Mouse (Mus musculus): Measurements from ENCODE around the gene Gdf10. TPM values are rescaled to one million over a fixed set of nuclear protein-coding genes. Genes with fewer than 3 reads are reported as not detected.

Gdf10 gene
- total RNA-seq, 1 experiment from 2014 or later, result 10.8 TPM

DNA sequence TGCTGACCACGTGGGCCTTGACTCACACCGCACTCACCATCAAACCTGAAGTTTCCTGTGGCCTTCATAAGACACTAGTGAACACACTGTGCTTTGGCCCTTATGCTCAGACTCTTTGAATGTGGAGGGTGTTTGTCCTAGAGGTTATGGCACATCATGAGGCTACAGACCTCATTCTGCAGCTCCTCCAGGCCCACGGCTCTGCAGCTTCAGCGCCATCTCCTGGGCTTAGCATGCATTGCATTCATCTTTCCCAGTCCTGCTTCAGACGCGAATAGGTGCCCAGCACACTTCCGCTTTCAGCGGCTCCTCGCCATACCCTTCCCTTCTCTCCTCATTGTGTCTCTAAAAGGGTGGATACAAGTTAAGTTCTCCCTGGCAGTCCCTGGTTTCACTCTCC is 15.7 kb downstream of the Gdf10 start:
- DNase-seq, result peak; percentile 63

DNA sequence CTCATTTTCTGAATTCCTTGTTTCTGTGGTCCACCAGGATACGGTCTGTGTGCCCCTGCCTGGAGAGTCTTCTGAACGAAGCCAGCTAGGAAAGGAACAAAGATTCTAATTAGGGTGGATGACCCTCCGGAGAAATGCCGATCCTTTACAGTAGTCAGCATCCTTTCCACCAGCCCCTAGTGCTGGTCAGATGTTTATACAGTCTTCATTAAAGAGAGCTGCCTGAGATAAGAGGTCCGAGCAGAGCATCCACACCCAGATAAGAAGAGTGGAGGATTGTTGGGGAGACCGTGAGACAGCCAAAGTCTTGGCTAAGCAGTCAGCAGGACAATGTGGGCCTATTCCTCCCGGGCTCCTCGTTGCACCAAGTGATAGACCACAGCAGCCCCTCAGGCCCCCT is 17.4 kb downstream of the Gdf10 start, which contains the start of gene Gdf2:
Gene Gdf2, plus strand, starts transcription at position 301 of the 400 bp plus-strand sequence.
- no peak for DNase-seq

DNA sequence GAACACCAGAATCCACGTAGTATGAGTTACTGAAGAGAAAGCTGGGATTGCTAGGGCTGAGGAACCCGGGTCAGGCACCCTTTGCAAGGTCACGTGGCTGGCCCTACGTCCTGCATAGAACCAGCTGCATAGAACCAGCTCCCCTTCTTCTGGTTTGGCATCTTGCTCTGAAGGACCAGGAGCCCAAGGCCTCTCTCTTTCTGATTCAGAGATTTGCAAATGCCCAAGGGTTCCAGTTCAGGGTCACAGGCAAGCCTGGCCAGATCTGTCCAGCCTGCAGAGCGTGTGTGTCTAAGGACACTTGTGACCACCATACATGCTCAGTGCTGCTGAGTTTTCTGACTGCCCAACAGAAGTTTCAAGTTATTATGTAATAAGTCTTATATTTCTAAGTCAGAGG is 18.8 kb downstream of the Gdf10 start:
- peak; percentile 42 for DNase-seq

DNA sequence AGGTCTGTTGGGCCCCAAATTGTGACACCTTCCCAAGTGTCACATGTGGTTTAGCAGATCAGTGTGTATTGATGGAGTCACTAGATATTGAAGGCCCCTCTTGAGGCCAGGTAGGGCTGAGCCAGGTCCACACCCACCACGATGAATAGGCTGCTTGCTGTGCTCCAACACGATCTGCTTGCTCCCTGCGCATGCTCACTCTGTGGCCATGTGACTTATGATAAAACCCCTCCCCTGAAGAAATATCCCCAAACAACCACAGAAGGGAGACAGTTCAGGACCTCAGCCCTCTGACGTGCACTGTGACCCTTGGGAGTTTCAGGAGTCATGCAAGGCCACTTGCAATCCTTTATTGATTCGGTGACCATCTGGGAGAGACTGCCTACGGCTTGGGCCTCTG is 22.7 kb downstream of the Gdf10 start:
- DNase-seq, result no peak

DNA sequence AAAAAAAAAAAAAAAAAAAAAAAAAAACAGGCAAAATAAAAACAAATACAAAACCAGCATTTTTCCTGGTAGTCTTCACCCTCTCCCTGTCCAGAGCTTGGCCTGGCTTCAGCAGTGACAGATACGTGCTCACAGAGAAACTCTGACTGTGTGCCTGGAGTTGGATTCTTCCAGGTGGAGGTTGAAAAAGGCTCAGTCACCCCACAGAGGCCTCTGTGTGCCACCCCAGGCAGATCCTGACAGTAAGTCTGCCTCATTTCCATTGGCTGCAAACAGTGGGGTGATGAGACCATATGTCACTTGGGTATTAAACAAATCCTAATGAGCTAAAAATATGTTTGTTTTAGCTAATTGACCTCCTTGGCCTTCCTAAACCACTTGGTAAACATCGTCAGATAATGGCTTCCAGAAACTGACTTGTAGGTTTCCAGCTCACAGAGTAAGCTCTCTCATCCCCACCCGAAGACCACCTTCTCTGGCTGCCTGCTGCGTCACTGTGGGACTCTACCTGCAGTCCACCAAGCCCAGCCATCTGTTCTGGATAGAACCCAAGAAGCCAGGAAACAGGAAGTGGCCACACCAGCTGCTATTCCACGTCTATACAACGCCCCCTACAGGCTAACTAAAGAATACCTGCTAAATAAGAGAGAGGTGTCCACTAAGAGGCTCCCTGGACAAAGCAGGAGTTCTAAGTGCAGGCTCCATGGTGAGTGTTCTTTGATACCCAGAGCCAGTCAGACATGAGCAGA is 29.0 kb downstream of the Gdf10 start:
- DNase-seq, result no peak

DNA sequence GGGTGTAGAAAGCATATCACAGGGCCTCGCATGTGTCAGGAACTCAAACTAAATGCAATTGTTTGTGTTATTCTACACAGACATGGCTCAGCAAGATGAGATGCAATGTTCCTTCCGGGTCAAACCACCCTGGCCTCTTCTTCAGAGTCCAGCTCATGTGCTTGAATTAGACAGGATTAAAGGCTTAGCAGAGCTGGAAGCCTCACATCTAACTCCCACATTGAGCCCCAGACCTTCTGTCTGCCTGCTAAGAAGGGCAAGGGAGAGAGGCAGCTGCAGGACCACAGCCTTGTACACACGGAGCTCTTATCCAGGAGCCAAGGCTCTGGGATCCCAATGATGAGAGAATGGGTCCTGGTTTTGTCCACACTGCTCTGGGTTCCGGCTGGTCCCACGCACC is 30.4 kb downstream of the Gdf10 start, which contains the start of gene Rbp3:
Gene Rbp3, plus strand, starts transcription at position 243 of the 400 bp plus-strand sequence.
- no peak for DNase-seq

DNA sequence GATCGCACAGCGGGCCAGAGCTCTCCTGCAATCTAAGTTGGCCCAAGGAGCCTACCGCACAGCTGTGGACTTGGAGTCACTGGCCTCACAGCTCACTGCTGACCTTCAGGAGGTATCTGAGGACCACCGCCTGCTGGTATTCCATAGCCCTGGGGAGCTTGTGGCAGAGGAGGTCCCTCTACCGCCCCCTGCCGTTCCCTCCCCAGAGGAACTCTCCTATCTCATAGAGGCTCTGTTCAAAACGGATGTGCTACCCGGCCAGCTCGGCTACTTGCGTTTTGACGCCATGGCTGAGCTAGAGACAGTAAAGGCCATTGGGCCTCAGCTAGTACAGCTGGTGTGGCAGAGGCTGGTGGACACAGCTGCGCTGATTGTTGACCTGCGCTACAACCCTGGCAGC is 32.7 kb downstream of the Gdf10 start:
- DNase-seq, result no peak

DNA sequence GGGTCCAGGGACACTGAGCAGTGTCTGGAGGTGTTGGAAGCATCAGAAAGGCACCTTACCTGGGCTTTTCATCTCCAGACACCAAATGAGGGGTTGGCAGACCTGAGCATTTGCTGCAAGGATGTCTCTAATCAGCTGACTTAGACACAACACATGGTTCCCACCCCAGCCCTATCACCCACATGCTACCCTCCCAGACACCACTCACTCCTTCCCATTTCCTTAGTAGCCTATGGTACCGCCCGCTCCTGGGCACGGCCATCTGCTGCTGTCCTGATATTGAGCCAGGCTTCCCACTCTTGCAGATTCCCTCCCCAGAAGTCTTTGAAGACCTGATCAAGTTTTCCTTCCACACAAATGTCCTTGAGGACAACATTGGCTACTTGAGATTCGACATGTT is 34.8 kb downstream of the Gdf10 start:
- no peak for DNase-seq

DNA sequence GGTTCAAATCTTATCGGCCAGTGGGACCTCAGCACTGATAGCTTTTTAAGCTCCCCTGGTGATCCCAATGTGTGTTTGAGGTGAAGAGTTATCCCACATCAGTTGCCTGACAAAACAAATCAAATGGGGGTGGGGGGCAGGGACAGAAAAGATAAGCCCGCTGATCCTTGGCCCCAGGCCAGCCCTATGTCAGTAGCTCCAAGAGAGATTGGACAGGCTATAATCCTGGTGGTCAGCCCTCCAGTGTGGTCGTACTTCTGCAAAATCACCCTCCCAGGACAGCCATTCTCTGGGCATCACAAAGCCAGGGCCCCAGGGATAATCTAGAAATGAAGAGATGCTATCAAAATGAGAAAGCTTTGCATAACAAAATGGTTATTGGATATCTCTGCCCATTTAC is 35.5 kb downstream of the Gdf10 start:
- DNase-seq, result no peak

DNA sequence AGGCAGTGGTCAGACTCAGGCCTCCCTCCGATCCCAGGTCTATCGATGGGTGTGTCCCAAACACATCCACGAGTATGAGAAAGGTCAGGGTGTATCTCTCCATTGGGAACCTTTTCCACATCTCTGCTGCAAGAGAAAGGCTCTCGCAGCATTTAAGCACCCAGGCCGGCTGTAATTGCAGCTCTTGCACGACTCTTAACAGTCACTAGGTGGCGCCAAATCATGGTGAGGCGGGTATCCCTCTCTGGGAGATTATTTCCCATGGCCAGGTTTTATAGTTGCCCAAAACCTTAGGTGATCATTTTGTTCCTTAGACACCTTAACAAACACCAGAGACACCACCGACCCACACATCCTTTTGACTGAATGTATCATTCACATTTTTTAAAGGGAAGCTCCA is 36.0 kb downstream of the Gdf10 start:
- DNase-seq, result peak; percentile 51

DNA sequence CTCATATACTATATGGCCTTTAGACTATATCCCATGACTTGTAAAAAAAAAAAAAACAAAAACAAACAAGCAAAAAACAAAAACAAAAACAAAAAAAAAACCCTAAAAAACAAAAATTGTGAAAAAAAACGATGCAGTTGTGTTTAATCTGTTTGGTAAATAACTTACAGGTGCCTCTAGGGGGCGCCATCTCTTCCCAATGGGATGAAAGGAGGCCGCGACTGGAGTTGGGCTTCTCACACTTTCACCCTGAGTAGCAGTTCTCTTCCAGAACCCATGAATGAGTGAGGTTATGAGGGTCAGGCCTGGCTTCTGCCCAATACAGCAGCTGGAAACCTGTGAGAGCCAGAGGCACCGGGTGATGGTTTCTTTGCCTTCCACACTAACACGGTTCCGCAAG is 42.3 kb downstream of the Gdf10 start:
- no peak for DNase-seq

DNA sequence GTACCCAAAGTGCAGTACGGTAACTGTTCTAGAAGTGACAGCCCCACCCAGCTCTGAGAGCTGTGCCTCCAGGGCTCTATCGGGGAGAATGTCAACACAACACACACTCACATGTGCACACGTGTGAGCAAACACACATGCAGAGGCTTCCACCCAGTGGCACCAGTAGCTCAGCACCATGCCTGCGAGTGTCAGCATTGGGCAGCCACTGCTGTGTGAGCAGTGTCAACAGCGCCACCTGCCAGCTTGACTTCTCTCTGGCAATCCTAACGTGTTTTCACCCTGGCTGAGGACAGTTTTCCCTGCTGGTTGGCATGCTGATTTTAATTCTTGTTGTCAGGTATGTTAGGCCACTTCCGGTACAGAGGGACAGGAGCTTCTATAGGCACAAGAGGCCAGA is 49.3 kb downstream of the Gdf10 start:
- DNase-seq, result no peak

DNA sequence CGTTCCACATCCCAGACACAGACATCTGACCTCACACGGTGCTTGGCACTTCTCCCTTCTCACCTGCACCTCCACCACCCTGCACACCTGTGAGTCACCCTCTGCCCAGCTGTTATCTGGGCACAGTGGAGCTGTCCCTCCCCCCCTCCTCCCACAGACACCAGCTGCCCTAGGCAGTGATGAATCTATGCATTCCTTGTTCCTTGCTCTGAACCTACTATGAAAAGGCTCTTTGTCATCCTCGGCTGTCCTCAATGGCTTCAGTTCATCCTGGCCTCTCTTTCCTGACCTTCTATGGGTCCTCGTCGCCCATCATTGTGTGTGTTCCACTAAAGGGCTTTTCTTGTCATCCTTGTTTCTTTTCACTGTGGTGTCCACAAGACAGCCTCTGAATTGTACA is 51.4 kb downstream of the Gdf10 start:
- DNase-seq, result no peak

DNA sequence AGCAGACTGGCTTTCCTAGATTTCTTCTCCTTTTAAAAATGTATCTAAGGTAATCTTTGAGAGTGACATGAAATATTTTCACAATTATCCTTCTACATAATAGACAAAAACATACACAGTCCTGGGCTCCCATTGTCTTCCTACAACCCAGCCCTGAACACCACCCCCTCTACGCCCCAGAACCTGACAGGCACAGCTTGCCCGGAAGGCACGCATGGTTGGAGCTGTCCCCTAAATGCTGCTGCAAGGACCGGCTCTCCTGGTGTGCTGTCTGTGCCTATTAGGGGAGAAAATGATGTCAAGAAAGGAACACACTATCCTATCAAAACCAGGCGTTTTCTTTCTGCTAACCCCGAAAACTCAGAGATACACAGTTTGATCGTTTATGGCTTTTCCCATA is 54.4 kb downstream of the Gdf10 start:
- no peak for DNase-seq

DNA sequence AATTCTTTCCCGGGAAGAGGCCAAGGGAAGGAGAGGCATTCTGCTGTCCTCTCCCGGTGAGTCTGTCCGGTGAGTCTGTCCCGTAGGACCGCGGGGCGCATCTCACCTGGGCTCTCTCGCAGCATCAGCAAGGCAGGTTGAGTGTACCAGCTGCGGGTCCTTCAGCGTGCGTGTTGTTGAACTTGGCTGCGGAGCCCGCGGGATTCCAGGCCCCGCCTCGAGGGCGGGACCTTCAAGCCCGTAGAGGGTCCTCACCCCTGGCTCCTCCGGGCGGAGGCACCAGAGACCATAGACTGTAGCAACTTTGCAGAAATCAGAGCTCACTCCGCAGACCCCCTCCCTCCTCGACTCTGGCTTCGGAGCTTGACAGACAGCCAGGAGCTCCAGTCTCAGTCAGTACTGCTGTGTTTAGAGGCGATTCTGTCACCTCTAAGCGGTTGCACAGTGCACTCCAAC is 55.2 kb downstream of the Gdf10 start, which contains the start of gene Zfp488:
Gene Zfp488, minus strand, starts transcription at position 161 of the 456 bp plus-strand sequence.
- no peak for DNase-seq

Other genes starting within 250 kb of the Gdf10 start
- not detected in 2 replicates for gene Gdf2, start 17.5 kb downstream of the Gdf10 start, total RNA-seq (2021)
- gene Rbp3, start 30.4 kb downstream of the Gdf10 start, total RNA-seq (2021), result not detected in 2 replicates
- 0.12 TPM in 1 of 2 replicates, not detected in the other for gene Zfp488, start 55.2 kb downstream of the Gdf10 start, total RNA-seq (2021)
- gene Gm30083, start 91.6 kb downstream of the Gdf10 start, total RNA-seq (2021), result not detected in 2 replicates
- gene Gm5460, start 93.2 kb downstream of the Gdf10 start, total RNA-seq (2021), result not detected in 2 replicates
- not detected in 2 replicates for gene Antxrl, start 129.1 kb downstream of the Gdf10 start, total RNA-seq (2021)
- gene Anxa8, start 162.4 kb downstream of the Gdf10 start, total RNA-seq (2021), result 1.3 and 2.1 TPM in 2 replicates
- gene A630023A22Rik, start 179.2 kb downstream of the Gdf10 start, total RNA-seq (2021), result not detected in 2 replicates
- gene Npy4r, start 228.9 kb downstream of the Gdf10 start, total RNA-seq (2021), result 0.15 TPM in 1 of 2 replicates, not detected in the other

All from adrenal gland, postnatal 25 days (tissue).